Mouse (Mus musculus): ENCODE measurements around the gene Ptcd2. TPM values are rescaled to one million over a fixed set of nuclear protein-coding genes. Genes with fewer than 3 reads are reported as not detected.

Ptcd2 gene
- polyA plus RNA-seq, 1 experiment from 2014 or later, result 48.8 TPM

DNA sequence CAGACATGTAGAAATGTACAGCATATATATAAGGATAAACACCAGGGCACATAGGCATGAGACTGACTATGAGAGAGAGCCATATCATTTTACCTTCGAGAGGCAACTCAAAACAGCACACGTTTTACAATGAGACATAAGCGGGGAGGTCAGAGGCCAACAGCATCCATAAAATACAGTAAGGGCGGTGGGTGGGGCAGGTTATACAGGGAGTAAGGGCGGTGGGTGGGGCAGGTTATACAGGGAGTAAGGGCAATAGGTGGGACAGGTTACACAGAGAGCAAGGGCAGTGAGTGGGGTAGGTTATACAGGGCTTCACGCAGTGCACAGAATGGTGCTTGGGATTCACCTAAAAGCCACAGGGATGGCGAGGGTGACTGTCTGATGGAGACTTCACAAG lies 24.1 kb downstream of the Ptcd2 start:
- Histone ChIP-seq H3K9ac (no peak overlapping the region), H3K4me1 (ENCODE audit: insufficient read depth) (no peaks in the 10 kb centered on the region), H3K9me3 (ENCODE audit: low read depth, low read length) (no peaks in the 10 kb centered on the region), H3K36me3 (ENCODE audit: insufficient read depth) (peaks cover 54% of the 10 kb centered on the region), H3K4me3 (ENCODE audit: low read depth, low read length) (no peak overlapping the region), H3K27ac (ENCODE audit: low read depth) (no peak overlapping the region), H3K4me2 (no peak overlapping the region), H3K27me3 (ENCODE audit: insufficient read depth, low read length) (no peaks in the 10 kb centered on the region)
- no peak for ATAC-seq (ENCODE audit: insufficient read depth)
- 82% methylated on average over 7 of the region's 7 CpGs for WGBS
- no peak for TF ChIP-seq CTCF (IDR thresholded peaks at IDR 0.05; ENCODE audit: low read depth)
- DNase-seq, result no peak

DNA sequence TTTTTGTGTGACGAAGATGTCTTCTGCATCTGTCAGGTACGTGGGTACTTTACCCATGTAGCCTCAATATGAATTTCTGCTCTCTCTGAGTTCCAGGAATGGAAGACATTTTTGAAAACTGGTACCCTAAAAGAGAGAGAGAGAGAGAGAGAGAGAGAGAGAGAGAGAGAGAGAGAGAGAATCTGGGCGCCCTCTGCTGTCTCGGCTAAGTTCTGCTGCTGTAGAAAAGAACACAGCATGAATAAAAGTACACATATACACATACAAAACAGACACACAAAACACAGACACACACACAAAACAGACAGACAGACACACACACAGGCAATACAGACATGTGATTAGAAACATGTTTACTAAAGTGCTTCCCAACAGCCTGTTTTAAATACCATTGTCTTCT lies 27.4 kb downstream of the Ptcd2 start:
- H3K27me3 ChIP-seq (ENCODE audit: insufficient read depth, low read length), result no peaks in the 10 kb centered on the region
- H3K9me3 ChIP-seq (ENCODE audit: low read depth, low read length), result no peaks in the 10 kb centered on the region
- no peak overlapping the region for H3K4me3 ChIP-seq (ENCODE audit: low read depth, low read length)
- WGBS, result 47% methylated on average over 4 of the region's 4 CpGs
- no peak overlapping the region for H3K4me2 ChIP-seq
- no peak overlapping the region for H3K27ac ChIP-seq (ENCODE audit: low read depth)
- H3K9ac ChIP-seq, result no peak overlapping the region
- peak; percentile 58 for DNase-seq
- ATAC-seq (ENCODE audit: insufficient read depth), result no peak
- peaks cover 29% of the 10 kb centered on the region for H3K36me3 ChIP-seq (ENCODE audit: insufficient read depth)
- no peaks in the 10 kb centered on the region for H3K4me1 ChIP-seq (ENCODE audit: insufficient read depth)
- TF ChIP-seq CTCF (IDR thresholded peaks at IDR 0.05; ENCODE audit: low read depth), result peak; percentile 76

DNA sequence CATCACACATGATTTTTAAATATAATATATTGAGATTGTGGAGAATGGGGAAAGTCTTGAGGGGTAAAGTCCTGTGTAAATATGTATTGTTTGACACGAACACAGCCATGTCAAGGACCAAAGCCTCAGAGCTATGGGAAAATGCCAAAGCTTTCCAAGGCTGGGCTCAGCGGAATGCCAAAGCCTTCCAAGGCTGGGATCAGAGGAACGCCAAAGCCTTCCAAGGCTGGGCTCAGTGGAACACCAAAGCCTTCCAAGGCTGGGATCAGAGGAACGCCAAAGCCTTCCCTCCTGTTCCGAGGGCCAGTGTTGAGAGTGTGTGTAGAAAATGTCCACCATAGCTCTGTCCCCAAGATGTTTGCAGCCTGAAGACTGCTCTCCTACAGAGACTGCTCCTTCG lies 28.1 kb downstream of the Ptcd2 start:
- ATAC-seq (ENCODE audit: insufficient read depth), result no peak
- Histone ChIP-seq H3K4me2 (no peak overlapping the region), H3K9ac (no peak overlapping the region), H3K4me3 (ENCODE audit: low read depth, low read length) (no peak overlapping the region), H3K9me3 (ENCODE audit: low read depth, low read length) (no peaks in the 10 kb centered on the region), H3K27ac (ENCODE audit: low read depth) (no peak overlapping the region), H3K4me1 (ENCODE audit: insufficient read depth) (no peaks in the 10 kb centered on the region), H3K36me3 (ENCODE audit: insufficient read depth) (peaks cover 27% of the 10 kb centered on the region), H3K27me3 (ENCODE audit: insufficient read depth, low read length) (no peaks in the 10 kb centered on the region)
- TF ChIP-seq CTCF (IDR thresholded peaks at IDR 0.05; ENCODE audit: low read depth), result no peak
- DNase-seq, result no peak
- 85% methylated on average over 6 of the region's 6 CpGs for WGBS

DNA sequence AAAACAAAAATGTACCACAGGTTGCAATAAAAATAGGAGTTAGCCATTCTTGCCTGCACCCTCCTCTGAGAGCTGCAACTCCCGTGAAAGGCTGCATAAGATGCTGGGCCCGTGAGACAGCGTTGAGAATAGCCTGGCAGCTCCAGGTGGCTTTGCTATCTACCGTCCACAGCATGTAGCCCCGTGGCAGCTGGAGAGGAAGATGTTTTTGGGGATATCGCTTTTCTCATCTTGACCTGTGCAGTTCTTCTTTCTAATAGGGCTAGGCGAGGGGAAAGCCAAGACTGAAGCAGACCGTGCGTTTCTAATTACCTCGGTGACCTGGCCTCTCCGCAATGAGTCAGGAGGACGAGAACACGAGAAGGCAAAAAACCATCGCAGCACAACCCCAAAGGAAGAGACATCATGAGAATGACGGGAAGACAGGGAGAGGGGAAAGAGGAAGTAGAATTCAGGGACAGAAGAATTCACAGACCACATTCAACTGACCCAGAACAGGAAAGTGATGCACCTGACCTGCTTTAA lies 29.8 kb downstream of the Ptcd2 start:
- Histone ChIP-seq H3K27ac (ENCODE audit: low read depth) (no peak overlapping the region), H3K36me3 (ENCODE audit: insufficient read depth) (peaks cover 11% of the 10 kb centered on the region), H3K27me3 (ENCODE audit: insufficient read depth, low read length) (no peaks in the 10 kb centered on the region), H3K4me3 (ENCODE audit: low read depth, low read length) (no peak overlapping the region), H3K4me2 (no peak overlapping the region), H3K9ac (no peak overlapping the region), H3K4me1 (ENCODE audit: insufficient read depth) (no peaks in the 10 kb centered on the region), H3K9me3 (ENCODE audit: low read depth, low read length) (no peaks in the 10 kb centered on the region)
- 76% methylated on average over 15 of the region's 15 CpGs for WGBS
- DNase-seq, result no peak
- no peak for TF ChIP-seq CTCF (IDR thresholded peaks at IDR 0.05; ENCODE audit: low read depth)
- ATAC-seq (ENCODE audit: insufficient read depth), result no peak

DNA sequence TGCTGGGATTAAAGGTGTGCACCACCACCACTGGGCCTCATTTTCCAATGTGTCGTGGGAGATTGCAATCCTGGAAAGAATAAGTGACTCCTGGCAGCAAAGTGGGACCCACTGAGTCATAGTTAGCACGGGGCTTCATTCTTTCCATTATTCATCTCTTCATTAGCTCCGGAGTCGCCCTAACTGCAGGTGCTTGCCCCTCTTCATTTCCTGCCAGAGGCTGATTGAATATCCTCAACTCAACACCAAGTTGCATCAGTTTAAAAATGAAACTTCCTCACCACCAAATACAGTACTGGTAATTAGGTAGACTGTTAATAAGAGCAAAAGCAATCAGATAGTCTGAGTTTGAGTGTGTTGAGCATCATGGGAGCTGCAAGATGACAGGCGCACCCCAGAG lies 30.4 kb downstream of the Ptcd2 start:
- Histone ChIP-seq H3K4me2 (no peak overlapping the region), H3K27ac (ENCODE audit: low read depth) (no peak overlapping the region), H3K4me3 (ENCODE audit: low read depth, low read length) (no peak overlapping the region), H3K4me1 (ENCODE audit: insufficient read depth) (no peaks in the 10 kb centered on the region), H3K27me3 (ENCODE audit: insufficient read depth, low read length) (no peaks in the 10 kb centered on the region), H3K9ac (no peak overlapping the region), H3K9me3 (ENCODE audit: low read depth, low read length) (no peaks in the 10 kb centered on the region), H3K36me3 (ENCODE audit: insufficient read depth) (peaks cover 5% of the 10 kb centered on the region)
- no peak for DNase-seq
- 82% methylated on average over 5 of the region's 5 CpGs for WGBS
- no peak for TF ChIP-seq CTCF (IDR thresholded peaks at IDR 0.05; ENCODE audit: low read depth)
- no peak for ATAC-seq (ENCODE audit: insufficient read depth)

DNA sequence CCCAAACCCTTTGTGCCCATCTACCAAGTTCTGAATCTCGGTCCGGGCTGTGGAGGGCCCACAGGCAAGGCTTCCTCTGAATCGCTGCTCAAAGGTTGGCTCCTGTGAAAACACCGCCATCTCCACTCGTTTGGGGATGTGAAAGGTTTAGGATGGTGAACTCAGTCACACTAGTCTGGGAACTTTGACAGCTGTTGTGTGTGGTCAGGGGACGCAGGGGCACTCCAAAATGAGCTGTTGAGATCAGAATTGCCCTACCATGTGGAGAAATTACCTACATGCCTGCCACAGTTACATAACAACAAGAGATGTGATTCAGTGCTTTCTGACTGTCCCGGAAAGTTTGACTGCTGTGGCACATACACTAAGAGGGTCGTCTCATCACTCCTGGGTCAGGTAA lies 36.1 kb downstream of the Ptcd2 start:
- Histone ChIP-seq H3K9me3 (ENCODE audit: low read depth, low read length) (no peaks in the 10 kb centered on the region), H3K36me3 (ENCODE audit: insufficient read depth) (no peaks in the 10 kb centered on the region), H3K4me3 (ENCODE audit: low read depth, low read length) (no peak overlapping the region), H3K9ac (no peak overlapping the region), H3K27ac (ENCODE audit: low read depth) (no peak overlapping the region; the same call in 1 of the 2 replicates), H3K4me2 (no peak overlapping the region), H3K27me3 (ENCODE audit: insufficient read depth, low read length) (no peaks in the 10 kb centered on the region), H3K4me1 (ENCODE audit: insufficient read depth) (peaks cover 5% of the 10 kb centered on the region; the same call in 1 of the 2 replicates)
- ATAC-seq (ENCODE audit: insufficient read depth) (no peak), DNase-seq (no peak)
- no peak for TF ChIP-seq CTCF (IDR thresholded peaks at IDR 0.05; ENCODE audit: low read depth)
- WGBS, result 76% methylated on average over 8 of the region's 8 CpGs

DNA sequence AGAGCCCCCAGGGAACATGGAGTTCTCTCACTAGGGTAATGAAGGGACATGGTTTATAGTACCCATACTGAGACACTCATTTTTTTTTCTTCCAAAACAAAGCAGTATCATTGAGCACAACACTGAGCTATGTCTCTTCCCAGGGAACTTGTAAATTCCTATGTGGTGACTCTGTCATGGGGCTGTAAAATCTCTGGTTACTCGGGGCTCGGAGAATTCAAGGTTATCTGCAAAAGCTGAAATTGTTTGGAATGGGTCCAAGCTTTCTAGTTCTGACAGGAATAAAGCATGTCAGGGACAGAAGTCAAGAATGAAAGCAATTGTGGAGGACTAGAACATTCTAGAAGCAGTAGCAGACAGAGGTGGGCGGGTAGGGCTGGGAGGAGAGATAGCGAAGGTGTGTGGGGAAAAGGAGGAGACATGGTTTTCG lies 36.6 kb downstream of the Ptcd2 start:
- ATAC-seq (ENCODE audit: insufficient read depth) (no peak), DNase-seq (peak; percentile 68)
- Histone ChIP-seq H3K9ac (no peak overlapping the region), H3K4me3 (ENCODE audit: low read depth, low read length) (no peak overlapping the region), H3K27me3 (ENCODE audit: insufficient read depth, low read length) (no peaks in the 10 kb centered on the region), H3K4me1 (ENCODE audit: insufficient read depth) (peaks cover 5% of the 10 kb centered on the region; the same call in 1 of the 2 replicates), H3K27ac (ENCODE audit: low read depth) (peak overlapping the region; percentile 37; the same call in 1 of the 2 replicates), H3K9me3 (ENCODE audit: low read depth, low read length) (no peaks in the 10 kb centered on the region), H3K36me3 (ENCODE audit: insufficient read depth) (no peaks in the 10 kb centered on the region), H3K4me2 (no peak overlapping the region)
- TF ChIP-seq CTCF (IDR thresholded peaks at IDR 0.05; ENCODE audit: low read depth), result no peak
- whole genome bisulfite sequencing, result 51% methylated on average over 5 of the region's 5 CpGs
